Mouse (Mus musculus) hindbrain, embryonic 16.5 days (tissue): Measurements from ENCODE around the gene Gm10309. TPM values are rescaled to one million over a fixed set of nuclear protein-coding genes. Genes with fewer than 3 reads are reported as not detected.
A peak's percentile ranks its signal among the peaks of the same experiment; 100 is the strongest.

Experiments used
- ATAC-seq: fragments of 200-750 bp; cut with Nextera tagmentation; 2 replicates; pipeline ENCODE4 v1.8.0; 2017; ENCODE audit warnings: moderate TSS enrichment, moderate library complexity
- H3K27ac ChIP-seq: fragments of 300-500 bp; sonication (generic); 2 replicates; pipeline ENCODE4 v1.5.1; 2014; ENCODE audit warnings: low read depth, mild to moderate bottlenecking, control low read depth, low read length, moderate library complexity
- H3K27me3 ChIP-seq: fragments of 300-500 bp; sonication (generic); replicated peaks from 2 replicates; pipeline ENCODE4 v1.6.1; 2014; ENCODE audit warnings: low read length; ENCODE audit not compliant: control insufficient read depth, insufficient read depth
- H3K36me3 ChIP-seq: fragments of 300-500 bp; sonication (generic); 2 replicates; pipeline ENCODE4 v1.6.1; 2014; ENCODE audit warnings: mild to moderate bottlenecking, low read length, moderate library complexity, mixed read lengths; ENCODE audit not compliant: control insufficient read depth, insufficient read depth
- H3K4me1 ChIP-seq: fragments of 300-500 bp; sonication (generic); 2 replicates; pipeline ENCODE4 v1.6.1; 2014; ENCODE audit warnings: low read depth, low read length; ENCODE audit not compliant: control insufficient read depth, insufficient read depth
- H3K4me2 ChIP-seq: fragments of 300-500 bp; sonication (generic); 2 replicates; pipeline ENCODE4 v1.6.1; 2014; ENCODE audit warnings: mild to moderate bottlenecking, low read length, control low read depth, moderate library complexity
- H3K4me3 ChIP-seq: fragments of 300-500 bp; sonication (generic); 2 replicates; pipeline ENCODE4 v1.5.1; 2014; ENCODE audit warnings: mild to moderate bottlenecking, low read length, control low read depth, moderate library complexity
- H3K9ac ChIP-seq: fragments of 300-500 bp; sonication (generic); 2 replicates; pipeline ENCODE4 v1.6.1; 2014; ENCODE audit warnings: low read depth, mild to moderate bottlenecking, control low read depth, low read length, moderate library complexity
- H3K9me3 ChIP-seq: fragments of 300-500 bp; sonication (generic); 2 replicates; pipeline ENCODE4 v1.6.1; 2014; ENCODE audit warnings: mild to moderate bottlenecking, low read length, moderate library complexity; ENCODE audit not compliant: control insufficient read depth
- WGBS: fragments of 180-500 bp; shearing (Covaris S2); extraction: QIAGEN DNeasy Blood & Tissue Kit; methylation state at CpG from one replicate; pipeline ENCODE4 v1.1.7; 2014; 5-methylcytosine and 5-hydroxymethylcytosine counted together
- polyA plus RNA-seq: library from polyadenylated mRNA; unstranded; fragments of >200 nt; fragmentation: Nextera tagmentation; extraction: Ambion mirVana; gene quantifications from 2 replicates; pipeline ENCODE4 v1.2.1, GENCODE M21; 2015

Gene Gm10309
- polyA plus RNA-seq, 1 experiment from 2014 or later = 0.36 TPM

- WGBS = 88% methylated on average over 5 of the region's 5 CpGs
Observed at GRCm38 (mm10) chr17:86470160-86470559, 34.9 kb downstream of the Gm10309 start.

GRCm38 (mm10) chr17:86467967-86468366 is 37.1 kb downstream of the Gm10309 start:
- H3K9me3 ChIP-seq = no peaks in the 10 kb centered on the region
- no peaks in the 10 kb centered on the region for H3K27me3 ChIP-seq
- peaks cover 16% of the 10 kb centered on the region for H3K4me1 ChIP-seq
- 68% methylated on average over 5 of the region's 5 CpGs for WGBS
- no peak overlapping the region for H3K4me3 ChIP-seq
- H3K4me2 ChIP-seq = no peak overlapping the region
- H3K9ac ChIP-seq = no peak overlapping the region
- ATAC-seq = no peak
- H3K27ac ChIP-seq = no peak overlapping the region
- H3K36me3 ChIP-seq = no peaks in the 10 kb centered on the region

More at GRCm38 (mm10) chr17:86470160-86470559, 34.9 kb downstream of the Gm10309 start:
- Histone ChIP-seq H3K9ac (no peak overlapping the region), H3K4me2 (no peak overlapping the region), H3K9me3 (no peaks in the 10 kb centered on the region), H3K27ac (no peak overlapping the region), H3K36me3 (no peaks in the 10 kb centered on the region), H3K4me3 (no peak overlapping the region), H3K4me1 (peaks cover 9% of the 10 kb centered on the region), H3K27me3 (no peaks in the 10 kb centered on the region)
- ATAC-seq = no peak

- H3K27me3 ChIP-seq = no peaks in the 10 kb centered on the region
- ATAC-seq = no peak
- 50% methylated on average over 10 of the region's 10 CpGs for WGBS
- peaks cover 16% of the 10 kb centered on the region for H3K4me1 ChIP-seq
- H3K9ac ChIP-seq = no peak overlapping the region
- H3K4me2 ChIP-seq = no peak overlapping the region
- no peak overlapping the region for H3K4me3 ChIP-seq
- H3K9me3 ChIP-seq = no peaks in the 10 kb centered on the region
- no peaks in the 10 kb centered on the region for H3K36me3 ChIP-seq
- H3K27ac ChIP-seq = no peak overlapping the region
Observed at GRCm38 (mm10) chr17:86467291-86467898, 37.6 kb downstream of the Gm10309 start.

- no peak overlapping the region for H3K4me3 ChIP-seq
- H3K4me2 ChIP-seq = no peak overlapping the region
- H3K27me3 ChIP-seq = no peaks in the 10 kb centered on the region
- H3K27ac ChIP-seq = no peak overlapping the region
- H3K9me3 ChIP-seq = no peaks in the 10 kb centered on the region
- H3K9ac ChIP-seq = no peak overlapping the region
- peaks cover 16% of the 10 kb centered on the region for H3K4me1 ChIP-seq
- H3K36me3 ChIP-seq = no peaks in the 10 kb centered on the region
- ATAC-seq = no peak
- WGBS = 45% methylated on average over 7 of the region's 7 CpGs
Observed at GRCm38 (mm10) chr17:86466871-86467270, 38.2 kb downstream of the Gm10309 start.

GRCm38 (mm10) chr17:86466412-86466811 is 38.6 kb downstream of the Gm10309 start:
- Histone ChIP-seq H3K27me3 (no peaks in the 10 kb centered on the region), H3K4me1 (peaks cover 16% of the 10 kb centered on the region), H3K4me3 (no peak overlapping the region), H3K36me3 (no peaks in the 10 kb centered on the region), H3K9ac (no peak overlapping the region), H3K9me3 (no peaks in the 10 kb centered on the region), H3K27ac (no peak overlapping the region), H3K4me2 (no peak overlapping the region)
- WGBS = 63% methylated on average over 7 of the region's 7 CpGs
- ATAC-seq = no peak

GRCm38 (mm10) chr17:86465865-86466264 is 39.2 kb downstream of the Gm10309 start:
- Histone ChIP-seq H3K27me3 (no peaks in the 10 kb centered on the region), H3K9me3 (no peaks in the 10 kb centered on the region), H3K27ac (no peak overlapping the region), H3K4me3 (no peak overlapping the region), H3K4me1 (peaks cover 19% of the 10 kb centered on the region), H3K4me2 (no peak overlapping the region), H3K36me3 (no peaks in the 10 kb centered on the region), H3K9ac (no peak overlapping the region)
- WGBS = 40% methylated on average over 13 of the region's 13 CpGs
- no peak for ATAC-seq

- Histone ChIP-seq H3K27ac (peak overlapping the region; percentile 42), H3K9ac (no peak overlapping the region), H3K27me3 (no peaks in the 10 kb centered on the region), H3K4me3 (no peak overlapping the region), H3K4me2 (no peak overlapping the region), H3K9me3 (no peaks in the 10 kb centered on the region), H3K4me1 (peaks cover 27% of the 10 kb centered on the region), H3K36me3 (no peaks in the 10 kb centered on the region)
- 33% methylated on average over 16 of the region's 16 CpGs for WGBS
- peak; percentile 74 for ATAC-seq
Observed at GRCm38 (mm10) chr17:86464689-86465363, 40.2 kb downstream of the Gm10309 start.

- Histone ChIP-seq H3K27me3 (no peaks in the 10 kb centered on the region), H3K36me3 (no peaks in the 10 kb centered on the region), H3K4me1 (peaks cover 25% of the 10 kb centered on the region), H3K9me3 (no peaks in the 10 kb centered on the region), H3K4me3 (no peak overlapping the region), H3K27ac (0 out of 2 replicates have a peak overlapping the region, but pooled peaks have one; percentile 19), H3K4me2 (no peak overlapping the region), H3K9ac (no peak overlapping the region)
- no peak for ATAC-seq
- WGBS = 84% methylated on average over 8 of the region's 8 CpGs
Observed at GRCm38 (mm10) chr17:86464197-86464596, 40.8 kb downstream of the Gm10309 start.

GRCm38 (mm10) chr17:86463369-86463768 is 41.7 kb downstream of the Gm10309 start:
- Histone ChIP-seq H3K4me1 (peaks cover 19% of the 10 kb centered on the region), H3K4me2 (no peak overlapping the region), H3K27ac (no peak overlapping the region), H3K27me3 (no peaks in the 10 kb centered on the region), H3K9ac (no peak overlapping the region), H3K36me3 (no peaks in the 10 kb centered on the region), H3K9me3 (no peaks in the 10 kb centered on the region), H3K4me3 (no peak overlapping the region)
- 68% methylated on average over 3 of the region's 3 CpGs for WGBS
- no peak for ATAC-seq
